Mouse (Mus musculus): ENCODE results near the gene Olfr1290. TPM values are rescaled to one million over a fixed set of nuclear protein-coding genes. Genes with fewer than 3 reads are reported as not detected.

Olfr1290 gene
- not detected in 2 replicates for polyA plus RNA-seq (2011; ENCODE audit: insufficient read depth, insufficient read length, low read depth, missing spikeins)

- Histone ChIP-seq H3K27me3 (ENCODE audit: control insufficient read depth, insufficient read depth, low read length, poor library complexity, severe bottlenecking) (no peaks in the 10 kb centered on the region), H3K9me3 (replicated peaks; ENCODE audit: control insufficient read depth, insufficient read depth, low read length, poor library complexity, severe bottlenecking) (no peaks in the 10 kb centered on the region), H3K4me3 (ENCODE audit: low read depth, low read length) (no peak within 1 kb of the TSS), H3K27ac (ENCODE audit: insufficient read depth, low read length) (no peak within 1 kb of the TSS), H3K4me1 (ENCODE audit: control insufficient read depth, insufficient read depth, low read length) (no peaks in the 10 kb centered on the region), H3K36me3 (ENCODE audit: control insufficient read depth, insufficient read depth, low read length, poor library complexity, severe bottlenecking) (no peaks in the 10 kb centered on the region), H3K9ac (ENCODE audit: low read depth, poor library complexity, severe bottlenecking) (no peak within 1 kb of the TSS)
- TF ChIP-seq EP300 (IDR thresholded peaks at IDR 0.05; ENCODE audit: insufficient read depth, low read depth, low read length) (no peak), CTCF (IDR thresholded peaks at IDR 0.05; ENCODE audit: low read depth, low read length) (no peak), POLR2A (IDR thresholded peaks at IDR 0.05; ENCODE audit: insufficient read depth, low read length) (no peak)
Observed at GRCm38 (mm10) chr2:111493729-111494128, at the start of gene Olfr1290. TSS of gene Olfr1290 (minus strand) at chr2:111493829.

- Histone ChIP-seq H3K27ac (ENCODE audit: insufficient read depth, low read length) (no peak within 1 kb of the TSS), H3K4me1 (ENCODE audit: control insufficient read depth, insufficient read depth, low read length) (no peaks in the 10 kb centered on the region), H3K36me3 (ENCODE audit: control insufficient read depth, insufficient read depth, low read length, poor library complexity, severe bottlenecking) (no peaks in the 10 kb centered on the region), H3K4me3 (ENCODE audit: low read depth, low read length) (no peak within 1 kb of the TSS), H3K27me3 (ENCODE audit: control insufficient read depth, insufficient read depth, low read length, poor library complexity, severe bottlenecking) (no peaks in the 10 kb centered on the region), H3K9me3 (replicated peaks; ENCODE audit: control insufficient read depth, insufficient read depth, low read length, poor library complexity, severe bottlenecking) (no peaks in the 10 kb centered on the region), H3K9ac (ENCODE audit: low read depth, poor library complexity, severe bottlenecking) (no peak within 1 kb of the TSS)
- no peak for TF ChIP-seq POLR2A (IDR thresholded peaks at IDR 0.05; ENCODE audit: insufficient read depth, low read length)
- no peak for TF ChIP-seq EP300 (IDR thresholded peaks at IDR 0.05; ENCODE audit: insufficient read depth, low read depth, low read length)
- no peak for TF ChIP-seq CTCF (IDR thresholded peaks at IDR 0.05; ENCODE audit: low read depth, low read length)
Observed at GRCm38 (mm10) chr2:111540191-111540590, 46.6 kb upstream of the Olfr1290 start, which contains the start of gene Olfr1294. TSS of gene Olfr1294 (minus strand) at chr2:111540291.

DNA sequence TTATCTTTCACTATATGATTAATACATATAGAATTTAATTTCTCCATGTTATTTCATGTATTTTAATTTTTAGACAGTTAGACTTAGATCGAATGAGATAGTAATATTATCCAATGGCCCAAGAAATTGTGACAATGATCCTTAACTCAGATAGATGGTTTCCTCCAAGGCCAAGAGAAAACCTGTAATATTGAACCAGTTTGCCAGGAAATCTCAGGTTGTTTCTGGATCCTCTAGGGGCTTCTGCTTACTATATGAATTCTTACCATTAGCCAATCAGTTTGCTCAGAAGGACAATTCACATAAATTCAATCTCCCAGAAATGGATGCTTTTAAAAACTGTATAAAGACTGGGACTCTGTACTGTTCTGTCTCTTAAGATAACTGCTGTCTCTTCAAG, 31.3 kb upstream of the Olfr1290 start, which contains the start of gene Olfr1293-ps:
Gene Olfr1293-ps (plus strand): TSS at position 301 of the 400 bp plus-strand sequence.
- Histone ChIP-seq H3K9me3 (replicated peaks; ENCODE audit: control insufficient read depth, insufficient read depth, low read length, poor library complexity, severe bottlenecking) (peaks cover 1% of the 10 kb centered on the region; the same call in 1 of the 2 replicates), H3K36me3 (ENCODE audit: control insufficient read depth, insufficient read depth, low read length, poor library complexity, severe bottlenecking) (no peaks in the 10 kb centered on the region), H3K27ac (ENCODE audit: insufficient read depth, low read length) (no peak within 1 kb of the TSS), H3K4me1 (ENCODE audit: control insufficient read depth, insufficient read depth, low read length) (no peaks in the 10 kb centered on the region), H3K27me3 (ENCODE audit: control insufficient read depth, insufficient read depth, low read length, poor library complexity, severe bottlenecking) (no peaks in the 10 kb centered on the region), H3K4me3 (ENCODE audit: low read depth, low read length) (no peak within 1 kb of the TSS), H3K9ac (ENCODE audit: low read depth, poor library complexity, severe bottlenecking) (no peak within 1 kb of the TSS)
- TF ChIP-seq CTCF (IDR thresholded peaks at IDR 0.05; ENCODE audit: low read depth, low read length) (no peak), EP300 (IDR thresholded peaks at IDR 0.05; ENCODE audit: insufficient read depth, low read depth, low read length) (no peak), POLR2A (IDR thresholded peaks at IDR 0.05; ENCODE audit: insufficient read depth, low read length) (no peak)

GRCm38 (mm10) chr2:111517451-111517850, 23.8 kb upstream of the Olfr1290 start:
- Histone ChIP-seq H3K9ac (ENCODE audit: low read depth, poor library complexity, severe bottlenecking) (no peak overlapping the region), H3K36me3 (ENCODE audit: control insufficient read depth, insufficient read depth, low read length, poor library complexity, severe bottlenecking) (no peaks in the 10 kb centered on the region), H3K9me3 (replicated peaks; ENCODE audit: control insufficient read depth, insufficient read depth, low read length, poor library complexity, severe bottlenecking) (peaks cover 7% of the 10 kb centered on the region), H3K27ac (ENCODE audit: insufficient read depth, low read length) (no peak overlapping the region), H3K4me3 (ENCODE audit: low read depth, low read length) (no peak overlapping the region), H3K27me3 (ENCODE audit: control insufficient read depth, insufficient read depth, low read length, poor library complexity, severe bottlenecking) (no peaks in the 10 kb centered on the region), H3K4me1 (ENCODE audit: control insufficient read depth, insufficient read depth, low read length) (no peaks in the 10 kb centered on the region)
- no peak for TF ChIP-seq EP300 (IDR thresholded peaks at IDR 0.05; ENCODE audit: insufficient read depth, low read depth, low read length)
- no peak for TF ChIP-seq POLR2A (IDR thresholded peaks at IDR 0.05; ENCODE audit: insufficient read depth, low read length)
- TF ChIP-seq CTCF (IDR thresholded peaks at IDR 0.05; ENCODE audit: low read depth, low read length) = no peak

DNA sequence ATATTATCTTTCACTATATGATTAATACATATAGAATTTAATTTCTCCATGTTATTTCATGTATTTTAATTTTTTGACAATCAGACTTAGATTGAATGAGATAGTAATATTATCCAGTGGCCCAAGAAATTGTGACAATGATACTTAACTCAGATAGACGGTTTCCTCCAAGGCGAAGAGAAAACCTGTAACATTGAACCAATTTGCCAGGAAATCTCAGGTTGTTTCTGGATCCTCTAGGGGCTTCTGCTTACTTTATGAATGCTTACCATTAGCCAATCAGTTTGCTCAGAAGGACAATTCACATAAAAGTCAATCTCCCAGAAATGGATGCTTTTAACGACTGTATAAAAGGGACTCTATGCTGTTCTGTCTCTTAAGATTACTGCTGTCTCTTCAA, 3.3 kb upstream of the Olfr1290 start, which contains the start of gene Olfr1291-ps1:
Gene Olfr1291-ps1 (plus strand): TSS at position 301 of the 400 bp plus-strand sequence.
- no peak within 1 kb of the TSS for H3K4me3 ChIP-seq (ENCODE audit: low read depth, low read length)
- no peak within 1 kb of the TSS for H3K9ac ChIP-seq (ENCODE audit: low read depth, poor library complexity, severe bottlenecking)
- no peaks in the 10 kb centered on the region for H3K27me3 ChIP-seq (ENCODE audit: control insufficient read depth, insufficient read depth, low read length, poor library complexity, severe bottlenecking)
- TF ChIP-seq EP300 (IDR thresholded peaks at IDR 0.05; ENCODE audit: insufficient read depth, low read depth, low read length) (no peak), CTCF (IDR thresholded peaks at IDR 0.05; ENCODE audit: low read depth, low read length) (no peak), POLR2A (IDR thresholded peaks at IDR 0.05; ENCODE audit: insufficient read depth, low read length) (no peak)
- H3K27ac ChIP-seq (ENCODE audit: insufficient read depth, low read length) = no peak within 1 kb of the TSS
- H3K4me1 ChIP-seq (ENCODE audit: control insufficient read depth, insufficient read depth, low read length) = no peaks in the 10 kb centered on the region
- H3K9me3 ChIP-seq (replicated peaks; ENCODE audit: control insufficient read depth, insufficient read depth, low read length, poor library complexity, severe bottlenecking) = no peaks in the 10 kb centered on the region
- no peaks in the 10 kb centered on the region for H3K36me3 ChIP-seq (ENCODE audit: control insufficient read depth, insufficient read depth, low read length, poor library complexity, severe bottlenecking)

- Histone ChIP-seq H3K4me1 (ENCODE audit: control insufficient read depth, insufficient read depth, low read length) (no peaks in the 10 kb centered on the region), H3K27ac (ENCODE audit: insufficient read depth, low read length) (no peak within 1 kb of the TSS), H3K36me3 (ENCODE audit: control insufficient read depth, insufficient read depth, low read length, poor library complexity, severe bottlenecking) (no peaks in the 10 kb centered on the region), H3K27me3 (ENCODE audit: control insufficient read depth, insufficient read depth, low read length, poor library complexity, severe bottlenecking) (no peaks in the 10 kb centered on the region), H3K4me3 (ENCODE audit: low read depth, low read length) (no peak within 1 kb of the TSS), H3K9ac (ENCODE audit: low read depth, poor library complexity, severe bottlenecking) (no peak within 1 kb of the TSS), H3K9me3 (replicated peaks; ENCODE audit: control insufficient read depth, insufficient read depth, low read length, poor library complexity, severe bottlenecking) (no peaks in the 10 kb centered on the region)
- no peak for TF ChIP-seq EP300 (IDR thresholded peaks at IDR 0.05; ENCODE audit: insufficient read depth, low read depth, low read length)
- TF ChIP-seq POLR2A (IDR thresholded peaks at IDR 0.05; ENCODE audit: insufficient read depth, low read length) = no peak
- TF ChIP-seq CTCF (IDR thresholded peaks at IDR 0.05; ENCODE audit: low read depth, low read length) = no peak
Observed at GRCm38 (mm10) chr2:111480519-111480918, 13.1 kb downstream of the Olfr1290 start, which contains the start of gene Olfr1289. TSS of gene Olfr1289 (plus strand) at chr2:111480819.

All from ES-Bruce4 (cell line).